Comparison of ENCODE assay signal across 23 mouse cellular contexts in the genomic region with DNA sequence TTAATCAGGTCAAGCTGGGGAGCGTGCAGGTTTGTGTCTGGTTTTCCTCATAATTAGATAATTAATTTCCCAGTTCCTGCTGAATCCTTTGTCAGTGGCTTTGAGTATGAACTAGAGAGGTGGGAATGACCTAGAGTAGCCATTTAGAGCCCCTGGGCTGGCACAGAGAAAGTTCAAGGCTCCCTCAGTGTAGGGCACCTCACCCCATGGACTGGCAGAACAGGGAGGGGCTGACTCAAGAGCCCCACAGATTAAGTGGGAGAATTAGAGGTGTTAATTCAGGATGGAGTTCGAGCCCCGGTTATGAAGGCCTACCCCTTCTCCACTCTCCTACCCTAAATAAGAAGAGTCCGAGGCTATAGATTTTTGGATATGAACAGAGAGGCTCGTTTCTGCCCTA. TPM values are rescaled to one million over a fixed set of nuclear protein-coding genes. Genes with fewer than 3 reads are reported as not detected.
DNase-seq lines count a peak whose midpoint lies in the region; ATAC-seq lines count a peak whose summit lies in the region.
"Had no signal": no experiment of that assay in that cellular context is flagged by ENCODE, and none has a peak within 500 bp of the region (broad histone marks: within the 10 kb centered on the region; RNA-seq: fewer than 3 reads in every experiment).

No protein-coding gene starts in this region.

- no peak overlapping the region for H3K27ac ChIP-seq in forebrain, embryonic 13.5 days
- no peak overlapping the region for H3K27ac ChIP-seq in forebrain, embryonic 11.5 days (ENCODE audit: low read depth, low read length)
- no peak overlapping the region; the same call in 1 of the 2 replicates for H3K27ac ChIP-seq in hindbrain, embryonic 14.5 days
- H3K27ac ChIP-seq in hindbrain, embryonic 12.5 days = no peak overlapping the region
- H3K27ac ChIP-seq in midbrain, embryonic 14.5 days (replicated peaks; ENCODE audit: low read depth, low read length) = peak overlapping the region; percentile 63; the same call in 1 of the 2 replicates
- no peak overlapping the region for H3K27ac ChIP-seq in midbrain, embryonic 10.5 days (replicated peaks)
- H3K27ac ChIP-seq: embryonic facial prominence, embryonic 12.5 days; limb, embryonic 10.5 days had no signal

- H3K4me2 ChIP-seq in forebrain, embryonic 13.5 days = peak overlapping the region; percentile 90; the same call in 1 of the 2 replicates
- no peak overlapping the region for H3K4me2 ChIP-seq in forebrain, embryonic 11.5 days (ENCODE audit: low read depth, low read length, severe bottlenecking)
- peak overlapping the region; percentile 92 for H3K4me2 ChIP-seq in hindbrain, embryonic 14.5 days (replicated peaks)
- no peak overlapping the region for H3K4me2 ChIP-seq in hindbrain, embryonic 12.5 days (replicated peaks)
- peak overlapping the region; percentile 78 for H3K4me2 ChIP-seq in midbrain, embryonic 14.5 days (ENCODE audit: low read length)

- H3K4me3 ChIP-seq in forebrain, embryonic 13.5 days = no peak overlapping the region
- no peak overlapping the region for H3K4me3 ChIP-seq in forebrain, embryonic 11.5 days (ENCODE audit: low read depth, low read length)
- peak overlapping the region; percentile 77; the same call in 1 of the 2 replicates for H3K4me3 ChIP-seq in hindbrain, embryonic 14.5 days (replicated peaks; ENCODE audit: low read length)
- no peak overlapping the region for H3K4me3 ChIP-seq in hindbrain, embryonic 12.5 days
- peak overlapping the region; percentile 67; the same call in 1 of the 2 replicates for H3K4me3 ChIP-seq in midbrain, embryonic 14.5 days (replicated peaks; ENCODE audit: low read depth, low read length)
- no peak overlapping the region for H3K4me3 ChIP-seq in midbrain, embryonic 10.5 days
- H3K4me3 ChIP-seq: erythroblast, embryonic 14.5 days had no signal

- H3K9me3 ChIP-seq in forebrain, embryonic 13.5 days (replicated peaks) = no peaks in the 10 kb centered on the region
- H3K9me3 ChIP-seq in forebrain, embryonic 11.5 days (ENCODE audit: control insufficient read depth, low read length) = no peaks in the 10 kb centered on the region
- H3K9me3 ChIP-seq in hindbrain, embryonic 14.5 days (ENCODE audit: control insufficient read depth, low read length) = no peaks in the 10 kb centered on the region
- H3K9me3 ChIP-seq in hindbrain, embryonic 12.5 days (replicated peaks) = no peaks in the 10 kb centered on the region
- H3K9me3 ChIP-seq in midbrain, embryonic 14.5 days (ENCODE audit: control insufficient read depth, low read length) = no peaks in the 10 kb centered on the region
- H3K9me3 ChIP-seq in midbrain, embryonic 10.5 days (replicated peaks) = no peaks in the 10 kb centered on the region
- H3K9me3 ChIP-seq: embryonic facial prominence, embryonic 12.5 days; limb, embryonic 10.5 days had no signal

- no peak for ATAC-seq in forebrain, embryonic 13.5 days
- no peak for ATAC-seq in forebrain, embryonic 11.5 days (replicated peaks; ENCODE audit: low FRiP score)
- no peak for ATAC-seq in hindbrain, embryonic 14.5 days (ENCODE audit: low FRiP score)
- ATAC-seq in hindbrain, embryonic 12.5 days (ENCODE audit: low FRiP score) = no peak
- ATAC-seq in midbrain, embryonic 14.5 days (ENCODE audit: low FRiP score, low TSS enrichment) = no peak
- ATAC-seq: activated CD4-positive, CD25-positive, alpha-beta regulatory T cell, adult 4 months; Patski had no signal

- no peak for DNase-seq in forebrain, embryonic 11.5 days (ENCODE audit: low spot score)
- DNase-seq in hindbrain, embryonic 14.5 days (ENCODE audit: low spot score) = no peak
- DNase-seq in midbrain, embryonic 14.5 days = no peak
- no peak for DNase-seq in midbrain, embryonic 10.5 days (ENCODE audit: low spot score)
- no peak for DNase-seq in cerebellum, adult 11 months
- no peak for DNase-seq in layer of hippocampus, adult 18-20 months (ENCODE audit: low spot score in 2 of 2)
- DNase-seq: adrenal gland, postnatal 14 days; kidney, adult 11 months; lung, adult 2 months had no signal

- H3K4me1 ChIP-seq in forebrain, embryonic 13.5 days = peaks cover 13% of the 10 kb centered on the region
- peaks cover 6% of the 10 kb centered on the region; the same call in 1 of the 2 replicates for H3K4me1 ChIP-seq in forebrain, embryonic 11.5 days (replicated peaks; ENCODE audit: control insufficient read depth, insufficient read depth, low read length)
- H3K4me1 ChIP-seq in hindbrain, embryonic 14.5 days (replicated peaks; ENCODE audit: control insufficient read depth, insufficient read depth, low read length) = peaks cover 17% of the 10 kb centered on the region; the same call in 1 of the 2 replicates
- H3K4me1 ChIP-seq in hindbrain, embryonic 12.5 days = peaks cover 14% of the 10 kb centered on the region
- H3K4me1 ChIP-seq in midbrain, embryonic 14.5 days (ENCODE audit: control insufficient read depth, insufficient read depth, low read length) = peaks cover 17% of the 10 kb centered on the region
- peaks cover 16% of the 10 kb centered on the region for H3K4me1 ChIP-seq in midbrain, embryonic 10.5 days

- no peaks in the 10 kb centered on the region for H3K36me3 ChIP-seq in forebrain, embryonic 13.5 days (ENCODE audit: poor library complexity, severe bottlenecking)
- no peaks in the 10 kb centered on the region for H3K36me3 ChIP-seq in forebrain, embryonic 11.5 days (ENCODE audit: control insufficient read depth, insufficient read depth, low read length)
- no peaks in the 10 kb centered on the region for H3K36me3 ChIP-seq in hindbrain, embryonic 14.5 days (replicated peaks; ENCODE audit: control insufficient read depth, insufficient read depth)
- H3K36me3 ChIP-seq in hindbrain, embryonic 12.5 days = no peaks in the 10 kb centered on the region
- no peaks in the 10 kb centered on the region for H3K36me3 ChIP-seq in midbrain, embryonic 14.5 days (ENCODE audit: control insufficient read depth, insufficient read depth, low read length)
- H3K36me3 ChIP-seq in midbrain, embryonic 10.5 days = no peaks in the 10 kb centered on the region
- H3K36me3 ChIP-seq: embryonic facial prominence, embryonic 12.5 days had no signal

- H3K9ac ChIP-seq in forebrain, embryonic 13.5 days = no peak overlapping the region
- H3K9ac ChIP-seq in forebrain, embryonic 11.5 days (ENCODE audit: low read length) = no peak overlapping the region
- H3K9ac ChIP-seq in hindbrain, embryonic 14.5 days = peak overlapping the region; percentile 82
- no peak overlapping the region for H3K9ac ChIP-seq in hindbrain, embryonic 12.5 days
- H3K9ac ChIP-seq in midbrain, embryonic 14.5 days (replicated peaks; ENCODE audit: low read length) = no peak overlapping the region
- H3K9ac ChIP-seq: embryonic facial prominence, embryonic 12.5 days had no signal

- 81% methylated on average over 5 of the region's 5 CpGs for WGBS in forebrain, embryonic 13.5 days
- 83% methylated on average over 5 of the region's 5 CpGs for WGBS in forebrain, embryonic 11.5 days
- 81% methylated on average over 5 of the region's 5 CpGs for WGBS in hindbrain, embryonic 14.5 days
- 83% methylated on average over 5 of the region's 5 CpGs for WGBS in hindbrain, embryonic 12.5 days
- 87% methylated on average over 5 of the region's 5 CpGs for WGBS in midbrain, embryonic 14.5 days
- WGBS in midbrain, embryonic 10.5 days = 84% methylated on average over 5 of the region's 5 CpGs

- peaks cover 58% of the 10 kb centered on the region for H3K27me3 ChIP-seq in forebrain, embryonic 13.5 days
- H3K27me3 ChIP-seq in forebrain, embryonic 11.5 days (ENCODE audit: control insufficient read depth, insufficient read depth, low read length) = peaks cover 39% of the 10 kb centered on the region
- peaks cover 31% of the 10 kb centered on the region for H3K27me3 ChIP-seq in hindbrain, embryonic 14.5 days (ENCODE audit: control insufficient read depth, insufficient read depth, low read length)
- H3K27me3 ChIP-seq in hindbrain, embryonic 12.5 days = peaks cover 54% of the 10 kb centered on the region
- H3K27me3 ChIP-seq in midbrain, embryonic 14.5 days (ENCODE audit: control insufficient read depth, insufficient read depth, low read length) = peaks cover 17% of the 10 kb centered on the region
- H3K27me3 ChIP-seq in midbrain, embryonic 10.5 days (ENCODE audit: low read depth, poor library complexity, severe bottlenecking) = peaks cover 58% of the 10 kb centered on the region
- H3K27me3 ChIP-seq: Patski had no signal

RNA-seq across cellular contexts. Expression of gene Fmnl1, which starts 1.2 kb away (rescaled TPM):
- polyA plus RNA-seq in forebrain, embryonic 13.5 days (2015; fragmentation: Nextera tagmentation; extraction: Ambion mirVana) = 0.76 and 0.92 TPM in 2 replicates
- polyA plus RNA-seq in forebrain, embryonic 11.5 days (2014; fragmentation: Nextera tagmentation; extraction: Ambion mirVana) = 0.76 and 1.8 TPM in 2 replicates
- 6.1 and 8.0 TPM in 2 replicates for polyA plus RNA-seq in hindbrain, embryonic 14.5 days (2014; fragmentation: Nextera tagmentation; extraction: Ambion mirVana)
- polyA plus RNA-seq in hindbrain, embryonic 12.5 days (2016; fragmentation: Nextera tagmentation; extraction: Ambion mirVana) = 1.4 and 1.6 TPM in 2 replicates
- polyA plus RNA-seq in midbrain, embryonic 14.5 days (2014; fragmentation: Nextera tagmentation; extraction: Ambion mirVana) = 4.3 and 5.2 TPM in 2 replicates
- polyA plus RNA-seq in midbrain, embryonic 10.5 days (2016; fragmentation: Nextera tagmentation; extraction: Ambion mirVana) = 1.1 and 1.2 TPM in 2 replicates
- 100 to 1,000 TPM; 132 to 148 TPM for total RNA-seq in layer of hippocampus, adult 18-20 months (2021)

RNA-seq across cellular contexts. Expression of gene Hexim2, which starts 37.4 kb away (rescaled TPM):
- polyA plus RNA-seq in forebrain, embryonic 13.5 days (2015; fragmentation: Nextera tagmentation; extraction: Ambion mirVana) = 13.4 and 13.9 TPM in 2 replicates
- 8.7 and 9.2 TPM in 2 replicates for polyA plus RNA-seq in forebrain, embryonic 11.5 days (2014; fragmentation: Nextera tagmentation; extraction: Ambion mirVana)
- 20.9 and 24.2 TPM in 2 replicates for polyA plus RNA-seq in hindbrain, embryonic 14.5 days (2014; fragmentation: Nextera tagmentation; extraction: Ambion mirVana)
- 12.0 and 12.9 TPM in 2 replicates for polyA plus RNA-seq in hindbrain, embryonic 12.5 days (2016; fragmentation: Nextera tagmentation; extraction: Ambion mirVana)
- polyA plus RNA-seq in midbrain, embryonic 14.5 days (2014; fragmentation: Nextera tagmentation; extraction: Ambion mirVana) = 22.9 and 24.7 TPM in 2 replicates
- 7.8 and 8.2 TPM in 2 replicates for polyA plus RNA-seq in midbrain, embryonic 10.5 days (2016; fragmentation: Nextera tagmentation; extraction: Ambion mirVana)
- 10 to 100 TPM; 11.2 to 12.5 TPM for total RNA-seq in layer of hippocampus, adult 18-20 months (2021)

RNA-seq across cellular contexts. Expression of gene 1700023F06Rik, which starts 38.7 kb away (rescaled TPM):
- 0.37 and 0.54 TPM in 2 replicates for polyA plus RNA-seq in forebrain, embryonic 13.5 days (2015; fragmentation: Nextera tagmentation; extraction: Ambion mirVana)
- polyA plus RNA-seq in forebrain, embryonic 11.5 days (2014; fragmentation: Nextera tagmentation; extraction: Ambion mirVana) = 0.23 and 0.32 TPM in 2 replicates
- 1.9 TPM in 2 replicates for polyA plus RNA-seq in hindbrain, embryonic 14.5 days (2014; fragmentation: Nextera tagmentation; extraction: Ambion mirVana)
- polyA plus RNA-seq in hindbrain, embryonic 12.5 days (2016; fragmentation: Nextera tagmentation; extraction: Ambion mirVana) = 0.34 and 0.71 TPM in 2 replicates
- polyA plus RNA-seq in midbrain, embryonic 14.5 days (2014; fragmentation: Nextera tagmentation; extraction: Ambion mirVana) = 0.88 and 2.1 TPM in 2 replicates
- 0.10 and 0.11 TPM in 2 replicates for polyA plus RNA-seq in midbrain, embryonic 10.5 days (2016; fragmentation: Nextera tagmentation; extraction: Ambion mirVana)
- 1 to 10 TPM; 1.6 to 2.2 TPM for total RNA-seq in layer of hippocampus, adult 18-20 months (2021)
- total RNA-seq: gastrocnemius, postnatal 14 days; heart, adult 8-10 months; liver, adult 2 months had no signal
- polyA plus RNA-seq: activated CD4-positive, CD25-positive, alpha-beta regulatory T cell, adult 4 months; erythroblast, embryonic 14.5 days; liver, adult 2 months had no signal

RNA-seq across cellular contexts. Expression of gene Spata32, which starts 48.6 kb away (rescaled TPM):
- not detected in 2 replicates for polyA plus RNA-seq in forebrain, embryonic 13.5 days (2015; fragmentation: Nextera tagmentation; extraction: Ambion mirVana)
- polyA plus RNA-seq in forebrain, embryonic 11.5 days (2014; fragmentation: Nextera tagmentation; extraction: Ambion mirVana) = not detected in 2 replicates
- polyA plus RNA-seq in hindbrain, embryonic 14.5 days (2014; fragmentation: Nextera tagmentation; extraction: Ambion mirVana) = 0.29 and 0.31 TPM in 2 replicates
- 0.21 TPM in 1 of 2 replicates, not detected in the other for polyA plus RNA-seq in hindbrain, embryonic 12.5 days (2016; fragmentation: Nextera tagmentation; extraction: Ambion mirVana)
- 0.25 and 0.27 TPM in 2 replicates for polyA plus RNA-seq in midbrain, embryonic 14.5 days (2014; fragmentation: Nextera tagmentation; extraction: Ambion mirVana)
- not detected in 2 replicates for polyA plus RNA-seq in midbrain, embryonic 10.5 days (2016; fragmentation: Nextera tagmentation; extraction: Ambion mirVana)
- total RNA-seq in layer of hippocampus, adult 18-20 months (2021) = 1 to 10 TPM in 1 of 2 experiments, under 1 TPM in 1; 0.99 to 1.6 TPM
- total RNA-seq: adrenal gland, postnatal 14 days; gastrocnemius, postnatal 14 days; heart, adult 8-10 months; liver, adult 2 months had no signal
- polyA plus RNA-seq: activated CD4-positive, CD25-positive, alpha-beta regulatory T cell, adult 4 months; embryonic facial prominence, embryonic 12.5 days; erythroblast, embryonic 14.5 days; heart, embryonic 16.5 days; kidney, embryonic 16.5 days; limb, embryonic 10.5 days; liver, adult 2 months; lung, adult 2 months; Patski; stomach, embryonic 16.5 days; thymus, postnatal 0 days had no signal

RNA-seq across cellular contexts. Expression of gene Hexim1, which starts 53.6 kb away (rescaled TPM):
- 3.3 and 4.1 TPM in 2 replicates for polyA plus RNA-seq in forebrain, embryonic 13.5 days (2015; fragmentation: Nextera tagmentation; extraction: Ambion mirVana)
- polyA plus RNA-seq in forebrain, embryonic 11.5 days (2014; fragmentation: Nextera tagmentation; extraction: Ambion mirVana) = 3.9 and 4.6 TPM in 2 replicates
- 5.3 and 5.6 TPM in 2 replicates for polyA plus RNA-seq in hindbrain, embryonic 14.5 days (2014; fragmentation: Nextera tagmentation; extraction: Ambion mirVana)
- polyA plus RNA-seq in hindbrain, embryonic 12.5 days (2016; fragmentation: Nextera tagmentation; extraction: Ambion mirVana) = 3.8 and 4.0 TPM in 2 replicates
- polyA plus RNA-seq in midbrain, embryonic 14.5 days (2014; fragmentation: Nextera tagmentation; extraction: Ambion mirVana) = 3.9 and 5.9 TPM in 2 replicates
- 2.3 and 2.7 TPM in 2 replicates for polyA plus RNA-seq in midbrain, embryonic 10.5 days (2016; fragmentation: Nextera tagmentation; extraction: Ambion mirVana)
- total RNA-seq in layer of hippocampus, adult 18-20 months (2021) = 10 to 100 TPM; 53.7 to 57.3 TPM

Comparison
In these comparisons a context has a peak if more than half of its experiments do, and no peak if none do; other contexts are left out.
1. H3K4me2 ChIP-seq: peak in forebrain, embryonic 13.5 days (single experiment), hindbrain, embryonic 14.5 days (single experiment) and midbrain, embryonic 14.5 days (single experiment); none in forebrain, embryonic 11.5 days (single experiment) and hindbrain, embryonic 12.5 days (single experiment).
2. H3K4me3 ChIP-seq: peak in hindbrain, embryonic 14.5 days (single experiment) and midbrain, embryonic 14.5 days (single experiment); none in forebrain, embryonic 13.5 days (single experiment), forebrain, embryonic 11.5 days (single experiment), hindbrain, embryonic 12.5 days (single experiment) and midbrain, embryonic 10.5 days (single experiment).